Mouse (Mus musculus) c-Kit-positive CD71-negative TER-119-negative erythroid progenitor cells, embryonic 14.5 days (primary cell): Measurements from ENCODE around the gene L1cam.
A peak's percentile ranks its signal among the peaks of the same experiment; 100 is the strongest.

Source experiments
- DNase-seq: peaks from one replicate; pipeline ENCODE4 v3.0.0-alpha.2; 2013; ENCODE audit warnings: low read depth

The L1cam gene

DNA sequence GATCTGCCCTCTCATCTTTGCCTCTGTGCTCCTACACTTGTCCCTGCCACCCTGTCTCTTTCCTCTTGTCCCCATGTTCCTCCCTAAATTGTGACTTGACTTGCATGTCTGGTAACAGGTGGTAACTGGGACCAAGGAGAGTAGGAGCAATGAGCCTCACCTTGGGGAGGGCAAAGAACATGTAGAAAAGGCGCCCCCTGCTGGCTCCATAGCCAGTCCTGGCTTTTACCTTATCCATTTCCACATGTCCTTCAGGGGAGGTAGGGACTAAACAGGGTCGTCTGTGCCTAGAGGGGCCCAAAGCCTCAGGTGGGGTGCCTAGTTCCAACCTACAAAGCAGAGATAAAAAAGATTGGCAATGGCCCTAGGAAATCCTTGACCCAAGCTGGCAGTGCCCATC is at the start of gene L1cam:
L1cam (minus strand) TSS at position 387 of the 400 bp plus-strand sequence.
- DNase-seq: no peak

GRCm38 (mm10) chrX:73942294-73942693 is 46.4 kb upstream of the L1cam start:
- no peak for DNase-seq

DNA sequence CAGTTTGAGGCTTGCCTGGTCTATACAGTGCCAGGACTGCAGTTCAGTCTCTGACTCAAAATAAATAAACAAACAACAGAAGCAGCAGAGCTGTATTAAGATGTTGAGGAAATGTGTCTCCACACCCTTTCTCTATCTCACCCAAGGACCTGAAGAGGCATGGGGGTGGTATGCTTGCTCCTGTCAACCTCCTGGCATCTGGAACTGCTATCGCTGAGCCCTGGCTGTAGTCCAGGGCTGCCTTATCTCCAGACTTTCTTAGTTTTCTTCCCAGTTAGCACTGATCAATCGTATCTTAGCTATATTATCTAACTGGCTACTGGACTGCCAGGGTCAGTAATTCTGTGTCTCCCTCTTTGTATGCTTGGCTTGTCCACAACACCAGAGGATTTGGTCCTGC is 46.0 kb upstream of the L1cam start:
- DNase-seq: no peak

- DNase-seq: no peak
Observed at GRCm38 (mm10) chrX:73931871-73932270, 36.0 kb upstream of the L1cam start.

DNA sequence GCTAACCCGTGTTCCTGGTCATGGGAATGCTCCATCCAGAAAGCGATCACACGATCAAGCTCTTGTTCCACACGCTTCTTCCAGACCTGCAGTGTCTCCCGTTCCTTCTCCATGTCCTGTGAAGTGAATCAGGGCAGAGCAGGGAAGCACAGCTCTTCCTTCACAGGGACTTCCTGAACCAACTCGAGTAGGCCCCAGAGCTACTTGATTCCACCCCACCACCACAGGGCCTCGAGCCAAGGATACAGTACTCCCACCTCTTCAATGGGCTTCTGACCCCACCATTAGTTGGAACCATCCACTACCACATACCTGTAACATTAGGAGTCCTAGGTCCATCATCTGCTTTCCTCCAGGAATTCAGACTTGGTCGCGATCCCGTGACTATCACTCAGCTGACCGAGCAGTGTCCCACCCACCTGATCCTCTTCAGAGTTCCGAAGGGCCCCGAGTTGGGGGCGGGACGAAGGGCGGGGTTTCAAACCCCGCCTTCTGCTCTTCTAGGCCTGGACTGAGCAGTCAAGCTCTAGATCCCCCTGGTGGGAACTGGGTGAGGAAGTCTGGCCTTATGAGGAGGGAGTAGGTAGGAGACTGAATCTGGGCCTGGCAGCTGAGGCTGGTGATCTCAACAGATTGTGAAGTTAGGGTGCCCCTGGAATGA is 34.6 kb upstream of the L1cam start, which contains the start of gene Renbp:
Renbp (minus strand) TSS at position 449 of the 661 bp plus-strand sequence.
- DNase-seq: peak; percentile 66

GRCm38 (mm10) chrX:73922550-73922882 is 26.6 kb upstream of the L1cam start:
- no peak for DNase-seq

DNA sequence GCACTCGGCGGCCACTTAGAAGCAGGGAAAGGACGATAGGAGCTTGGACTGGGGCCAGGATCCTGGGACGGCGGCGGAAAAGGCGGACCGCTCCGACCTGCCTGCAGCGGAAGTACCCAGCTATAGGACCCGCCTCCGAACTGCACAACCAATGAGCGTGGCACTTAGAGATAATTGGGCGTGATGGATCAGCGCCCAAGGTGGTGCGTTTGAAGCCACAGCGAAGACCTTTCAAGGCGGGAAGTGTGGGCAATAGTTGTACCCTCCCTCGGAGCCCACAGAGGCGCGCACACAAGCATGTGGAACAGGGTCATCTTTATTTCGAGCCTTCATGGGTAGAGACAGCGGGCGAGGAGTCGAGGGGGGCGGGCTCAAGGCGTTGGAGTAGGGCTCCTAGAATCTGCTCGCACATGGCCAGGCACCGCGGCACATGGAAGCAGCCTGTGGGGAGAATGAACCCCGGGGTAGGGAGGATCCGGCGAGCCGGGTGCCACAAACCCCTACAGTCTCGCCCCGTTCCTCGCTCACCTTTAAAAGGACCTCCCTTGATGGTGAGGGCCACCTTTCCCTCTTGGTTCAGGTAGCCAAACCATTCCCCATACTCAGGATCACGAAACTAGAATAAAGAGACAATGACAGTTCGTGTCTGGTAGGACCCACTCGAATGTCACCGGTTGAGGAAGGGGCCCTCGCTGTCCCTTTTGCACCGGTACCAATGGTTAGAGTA is 26.1 kb upstream of the L1cam start, which contains the start of the genes Arhgap4 and Naa10:
Arhgap4 (minus strand) TSS at position 48 of the 727 bp plus-strand sequence.
Naa10 (minus strand) TSS at position 122 of the 727 bp plus-strand sequence.
- peak; percentile 63 for DNase-seq

DNA sequence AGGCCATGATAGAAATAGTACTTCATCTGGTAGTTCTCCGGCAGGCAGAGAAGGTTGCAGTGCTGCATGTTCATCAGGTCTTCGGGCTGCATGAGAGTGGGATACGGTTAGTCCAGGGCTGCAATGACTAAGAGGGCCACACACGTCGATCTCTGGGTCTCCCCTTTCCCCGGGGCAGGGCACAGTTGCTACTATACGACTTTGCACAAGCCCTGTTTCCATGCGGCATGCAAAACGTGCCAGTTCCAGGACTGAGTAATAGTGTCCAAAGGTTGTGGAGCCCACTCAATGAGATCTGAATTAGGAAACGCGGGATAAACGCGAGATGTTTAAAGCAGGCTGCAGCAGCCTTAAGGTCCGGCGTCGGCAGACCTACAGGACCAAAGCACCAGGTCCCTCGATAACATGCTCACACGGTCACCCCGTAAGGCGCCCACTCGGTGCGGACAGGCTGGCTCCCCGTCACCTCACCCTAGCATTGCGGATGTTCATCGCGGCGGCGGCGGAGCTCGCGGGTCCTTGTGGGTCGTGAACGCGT is 25.4 kb upstream of the L1cam start:
- no peak for DNase-seq

GRCm38 (mm10) chrX:73918631-73919030 is 22.7 kb upstream of the L1cam start:
- no peak for DNase-seq

DNA sequence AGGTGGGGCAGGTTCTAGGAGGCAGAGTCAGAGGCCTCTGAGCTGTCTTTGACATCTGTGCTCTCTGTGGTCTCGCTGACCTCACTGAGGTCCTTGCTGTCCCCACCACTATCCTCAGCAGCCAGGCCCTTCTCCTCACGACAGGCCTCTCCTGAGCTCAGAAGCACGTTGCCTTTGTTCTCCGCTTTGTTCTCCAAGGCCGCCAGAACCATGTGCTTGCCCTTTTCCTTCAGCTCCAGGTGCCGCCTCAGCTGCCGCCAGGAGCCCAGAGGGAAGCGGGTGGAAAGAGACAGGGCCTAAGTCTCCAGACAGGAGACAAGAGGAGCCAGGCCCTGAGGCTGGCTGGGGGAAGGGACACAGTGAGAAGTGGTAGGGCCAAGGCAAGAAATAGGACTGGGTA is 21.0 kb upstream of the L1cam start:
- DNase-seq: no peak

DNA sequence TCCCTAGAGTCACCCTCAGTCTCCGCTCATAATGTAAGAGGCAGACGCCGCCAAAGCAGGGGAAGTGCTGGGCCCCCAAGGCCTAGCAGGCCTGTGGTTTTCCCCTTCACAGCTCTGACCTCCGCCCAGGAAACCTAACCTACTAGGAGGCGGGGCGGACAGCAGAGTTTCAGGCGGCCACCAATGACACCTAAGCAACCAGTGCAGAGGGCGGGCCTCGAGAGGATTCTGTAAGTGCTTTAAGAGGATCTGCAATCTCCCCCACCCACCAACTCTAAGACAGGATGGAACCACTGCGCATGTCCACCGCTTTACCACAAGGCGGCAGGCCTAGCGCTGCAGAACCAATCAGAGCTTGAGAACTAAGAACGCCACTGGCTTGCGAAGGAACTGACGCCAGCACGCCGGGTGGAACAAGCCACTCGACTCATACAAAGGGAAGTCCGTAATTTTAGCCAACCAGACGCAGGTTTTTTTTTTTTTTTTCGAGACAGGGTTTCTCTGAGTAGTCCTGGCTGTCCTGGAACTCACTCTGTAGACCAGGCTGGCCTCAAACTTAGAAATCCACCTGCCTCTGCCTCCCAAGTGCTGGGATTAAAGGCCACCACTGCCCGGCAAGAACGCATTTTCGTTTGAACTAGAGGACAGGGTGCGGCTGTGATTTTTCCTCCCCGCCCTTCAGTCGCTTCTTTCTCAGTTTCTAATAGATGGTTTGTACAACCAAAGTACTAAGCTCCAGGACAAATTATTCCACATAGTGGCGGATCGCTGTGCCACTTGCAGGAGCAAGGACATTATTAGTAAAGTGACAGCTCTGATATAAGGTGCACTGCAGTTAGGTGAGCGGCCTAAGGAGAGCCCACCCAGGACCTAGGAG is 19.2 kb upstream of the L1cam start:
- peak; percentile 83 for DNase-seq

- DNase-seq: no peak
Observed at GRCm38 (mm10) chrX:73911588-73911987, 15.7 kb upstream of the L1cam start.

DNA sequence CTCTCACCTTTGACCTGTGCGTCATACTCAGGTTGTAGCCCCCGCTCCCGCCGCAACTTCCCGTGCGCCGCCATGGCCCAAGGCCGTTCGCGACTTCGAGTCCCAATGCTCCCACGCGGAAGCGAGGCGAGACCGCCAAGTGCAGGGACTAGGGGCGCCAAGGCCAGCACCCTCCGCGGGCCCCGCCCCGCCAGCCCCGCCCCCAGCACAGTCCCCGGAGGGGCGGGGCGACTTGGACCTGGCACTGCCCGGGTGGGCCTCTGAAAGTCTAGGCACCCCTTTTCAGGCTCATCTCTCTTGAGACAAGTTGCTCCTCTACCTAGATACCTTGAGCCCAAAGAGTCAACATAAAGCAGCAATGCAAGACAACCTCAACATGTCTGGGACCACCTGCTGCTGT is 15.3 kb upstream of the L1cam start:
- no peak for DNase-seq

GRCm38 (mm10) chrX:73910451-73910850 is 14.5 kb upstream of the L1cam start:
- DNase-seq: no peak

DNA sequence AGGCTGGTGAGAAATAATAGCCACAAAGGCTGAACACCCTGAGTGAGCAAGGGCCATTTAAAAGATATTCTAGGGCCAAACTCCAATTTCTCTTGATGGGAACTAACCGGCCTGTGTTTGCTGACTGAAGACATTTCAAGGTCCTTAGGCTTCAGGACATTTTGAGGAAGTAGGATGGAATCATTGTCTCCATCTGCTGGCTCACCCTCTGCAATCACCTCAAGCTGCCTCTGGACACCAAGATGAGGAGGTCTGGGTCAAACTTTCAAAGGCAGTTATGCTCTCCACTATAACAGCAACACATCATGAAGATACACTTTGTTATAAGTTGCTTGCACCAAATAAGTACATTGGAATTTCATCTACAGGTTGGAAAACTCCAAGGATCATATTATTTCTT is 14.1 kb upstream of the L1cam start:
- DNase-seq: no peak

GRCm38 (mm10) chrX:73897959-73898358 is 2.1 kb upstream of the L1cam start:
- DNase-seq: no peak

GRCm38 (mm10) chrX:73892833-73893232 is 3.1 kb downstream of the L1cam start:
- DNase-seq: no peak

GRCm38 (mm10) chrX:73891551-73892152 is 4.3 kb downstream of the L1cam start, which contains the start of gene Avpr2:
Avpr2 (plus strand) TSS chrX:73892102.
- DNase-seq: no peak

DNA sequence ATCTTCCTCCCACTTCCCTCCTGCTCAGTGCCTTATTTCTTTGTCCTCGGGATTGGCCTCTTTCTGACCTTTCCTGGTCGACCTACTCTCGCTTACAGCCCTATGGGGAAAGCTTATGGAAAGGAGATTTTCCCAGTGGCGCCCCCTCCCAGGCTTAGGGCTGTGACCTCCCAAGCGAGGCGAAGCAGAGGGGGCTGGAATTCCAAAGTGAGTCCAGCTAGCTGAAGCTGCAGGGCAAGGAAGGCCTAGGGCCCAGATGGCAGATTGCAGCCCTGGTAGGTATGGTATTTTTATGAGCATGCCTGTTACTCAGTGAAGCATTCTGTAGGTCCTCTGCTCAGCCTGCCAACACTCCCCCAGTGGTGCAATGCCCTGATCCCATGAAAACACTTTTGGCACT is 14.4 kb downstream of the L1cam start:
- DNase-seq: no peak

DNA sequence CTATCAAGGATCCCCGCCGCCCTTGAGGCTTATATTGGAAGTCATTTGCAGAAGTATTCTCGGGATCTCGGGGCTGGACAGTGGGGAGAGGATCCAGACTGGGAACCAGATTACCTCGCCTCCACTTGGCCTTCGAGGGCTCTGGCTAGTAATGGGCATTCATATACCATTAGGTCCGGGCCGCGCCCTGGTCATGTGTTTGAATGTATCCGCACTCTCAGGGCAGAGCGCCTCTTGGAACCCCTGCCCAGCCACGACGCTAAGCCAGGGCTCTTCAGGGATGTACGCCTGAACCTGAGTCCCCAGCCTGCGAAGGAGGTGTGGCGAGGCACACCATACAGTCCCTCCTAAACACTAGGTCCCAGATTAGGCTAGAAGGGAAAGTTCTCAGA is 14.9 kb downstream of the L1cam start:
- DNase-seq: no peak

DNA sequence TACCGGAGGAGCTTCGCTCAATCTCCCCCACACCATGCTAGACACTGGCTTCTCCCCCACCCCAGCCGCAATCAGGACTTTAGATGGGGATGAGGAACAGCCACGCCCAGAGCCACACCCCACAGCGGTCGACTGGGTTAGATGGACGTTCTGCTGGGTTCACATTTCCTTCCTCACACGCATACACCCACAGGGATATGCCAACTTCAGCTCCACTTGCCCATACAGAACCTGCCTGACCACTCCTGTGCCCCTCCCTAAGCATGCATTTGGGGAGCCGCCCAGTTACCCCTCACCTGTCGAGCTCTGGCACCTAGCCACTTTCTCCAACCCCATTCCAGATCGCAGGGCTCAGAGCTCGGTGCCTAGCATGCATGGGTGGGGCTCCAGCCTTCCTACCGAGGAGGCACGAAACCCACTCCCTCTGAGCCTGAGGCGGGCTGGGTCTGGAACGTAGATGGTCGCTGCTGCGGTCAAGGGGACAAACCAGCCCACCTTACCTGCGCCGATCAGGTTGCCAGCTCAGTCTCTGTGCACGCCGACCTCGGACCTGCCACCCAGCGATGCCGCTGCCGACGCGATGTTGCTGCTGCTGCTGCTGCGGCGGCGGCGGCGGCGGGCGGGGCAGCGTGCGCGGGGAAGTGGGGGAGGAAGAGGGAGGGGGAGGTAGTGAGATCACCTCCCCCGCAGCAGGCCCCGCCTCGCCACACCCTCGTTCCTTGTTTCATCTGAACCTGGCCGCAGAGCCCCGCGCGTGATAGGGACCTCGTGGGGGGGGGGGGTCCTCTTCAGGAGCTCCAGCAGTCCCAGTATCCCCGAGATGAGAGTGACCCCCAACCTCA is 15.5 kb downstream of the L1cam start:
- DNase-seq: no peak
